Mouse (Mus musculus): ENCODE results near the gene 9330159F19Rik. TPM values are rescaled to one million over a fixed set of nuclear protein-coding genes. Genes with fewer than 3 reads are reported as not detected.

The 9330159F19Rik gene
- total and polyA plus RNA-seq, 3 experiments = not detected

GRCm38 (mm10) chr10:29225329-29225728, 13.9 kb downstream of the 9330159F19Rik start:
- H3K9ac ChIP-seq (ENCODE audit: control insufficient read depth, low read depth, low read length, poor library complexity, severe bottlenecking) = no peak overlapping the region
- DNase-seq (ENCODE audit: low read depth, low spot score) = no peak
- no peaks in the 10 kb centered on the region for H3K36me3 ChIP-seq (ENCODE audit: control insufficient read depth in 1 of 2, insufficient read depth in 2 of 2, low read length in 2 of 2)
- H3K4me3 ChIP-seq (ENCODE audit: control insufficient read depth in 1 of 2, insufficient read depth in 1 of 2, low read depth in 2 of 2, low read length in 2 of 2) = no peak overlapping the region
- no peak overlapping the region for H3K27ac ChIP-seq (ENCODE audit: control insufficient read depth, low read depth, low read length)
- TF ChIP-seq JUND (IDR thresholded peaks at IDR 0.05; ENCODE audit: low read depth, low read length) = no peak
- no peak for TF ChIP-seq RCOR1 (IDR thresholded peaks at IDR 0.05; ENCODE audit: low read depth, low read length)
- no peak for TF ChIP-seq POLR2AphosphoS5 (IDR thresholded peaks at IDR 0.05; ENCODE audit: borderline replicate concordance, low read depth, low read length)
- TF ChIP-seq ZNF384 (IDR thresholded peaks at IDR 0.05; ENCODE audit: low read depth, low read length) = no peak
- no peak for TF ChIP-seq ELF1 (IDR thresholded peaks at IDR 0.05; ENCODE audit: low read depth, low read length)
- no peak for TF ChIP-seq UBTF (IDR thresholded peaks at IDR 0.05; ENCODE audit: borderline replicate concordance, insufficient read depth, low read depth, low read length)
- TF ChIP-seq MYB (IDR thresholded peaks at IDR 0.05; ENCODE audit: low read depth, low read length) = no peak
- TF ChIP-seq MAFK (IDR thresholded peaks at IDR 0.05; ENCODE audit: borderline replicate concordance, low read depth, low read length) = no peak
- no peak for TF ChIP-seq GATA1 (IDR thresholded peaks at IDR 0.05; ENCODE audit: low read depth, low read length)
- no peak for TF ChIP-seq TAL1 (IDR thresholded peaks at IDR 0.05; ENCODE audit: low read length)
- no peak for TF ChIP-seq POLR2AphosphoS2 (IDR thresholded peaks at IDR 0.05; ENCODE audit: low read length)
- H3K27me3 ChIP-seq (ENCODE audit: control insufficient read depth in 1 of 2, insufficient read depth in 2 of 2, low read length in 2 of 2) = no peaks in the 10 kb centered on the region
- no peaks in the 10 kb centered on the region for H3K79me2 ChIP-seq (ENCODE audit: control insufficient read depth, insufficient read depth, low read length, poor library complexity)
- H3K9me3 ChIP-seq (replicated peaks; ENCODE audit: insufficient read depth, low read length) = no peaks in the 10 kb centered on the region
- H3K4me1 ChIP-seq (ENCODE audit: control insufficient read depth in 1 of 2, insufficient read depth in 2 of 2, low read length in 2 of 2) = no peaks in the 10 kb centered on the region

GRCm38 (mm10) chr10:29231208-29231607, 19.8 kb downstream of the 9330159F19Rik start:
- H3K36me3 ChIP-seq (ENCODE audit: control insufficient read depth in 1 of 2, insufficient read depth in 2 of 2, low read length in 2 of 2) = no peaks in the 10 kb centered on the region
- DNase-seq (ENCODE audit: low read depth, low spot score) = no peak
- H3K4me1 ChIP-seq (ENCODE audit: control insufficient read depth in 1 of 2, insufficient read depth in 2 of 2, low read length in 2 of 2) = no peaks in the 10 kb centered on the region
- H3K9me3 ChIP-seq (replicated peaks; ENCODE audit: insufficient read depth, low read length) = no peaks in the 10 kb centered on the region
- no peak overlapping the region for H3K27ac ChIP-seq (ENCODE audit: control insufficient read depth, low read depth, low read length)
- TF ChIP-seq HCFC1 (IDR thresholded peaks at IDR 0.05; ENCODE audit: low read depth, low read length) (no peak), ZKSCAN1 (IDR thresholded peaks at IDR 0.05; ENCODE audit: low read depth, low read length) (no peak), E2F4 (IDR thresholded peaks at IDR 0.05; ENCODE audit: borderline replicate concordance, low read depth, low read length) (no peak), POLR2AphosphoS5 (IDR thresholded peaks at IDR 0.05; ENCODE audit: borderline replicate concordance, low read depth, low read length) (no peak), JUND (IDR thresholded peaks at IDR 0.05; ENCODE audit: low read depth, low read length) (no peak), ELF1 (IDR thresholded peaks at IDR 0.05; ENCODE audit: low read depth, low read length) (no peak), USF1 (IDR thresholded peaks at IDR 0.05; ENCODE audit: low read depth, low read length) (no peak), RCOR1 (IDR thresholded peaks at IDR 0.05; ENCODE audit: low read depth, low read length) (no peak), MXI1 (IDR thresholded peaks at IDR 0.05; ENCODE audit: low read depth, low read length) (no peak), ZMIZ1 (IDR thresholded peaks at IDR 0.05; ENCODE audit: low read depth, low read length) (no peak)
- no peaks in the 10 kb centered on the region for H3K79me2 ChIP-seq (ENCODE audit: control insufficient read depth, insufficient read depth, low read length, poor library complexity)
- H3K9ac ChIP-seq (ENCODE audit: control insufficient read depth, low read depth, low read length, poor library complexity, severe bottlenecking) = no peak overlapping the region
- H3K4me3 ChIP-seq (ENCODE audit: control insufficient read depth in 1 of 2, insufficient read depth in 1 of 2, low read depth in 2 of 2, low read length in 2 of 2) = no peak overlapping the region
- H3K27me3 ChIP-seq (ENCODE audit: control insufficient read depth in 1 of 2, insufficient read depth in 2 of 2, low read length in 2 of 2) = no peaks in the 10 kb centered on the region

Other genes starting within 250 kb of the 9330159F19Rik start
- gene 2310057J18Rik, start 225.3 kb upstream of the 9330159F19Rik start, total RNA-seq (2012; rRNA removed) = not detected in 2 replicates
- gene 2310057J18Rik, start 225.3 kb upstream of the 9330159F19Rik start, polyA plus RNA-seq (2012; ENCODE audit: insufficient read depth in 1 of 2, insufficient read length in 2 of 2, low read depth in 1 of 2, low replicate concordance in 2 of 2, missing spikeins in 1 of 2) = not detected
- not detected in 2 replicates for gene Soga3, start 67.8 kb upstream of the 9330159F19Rik start, total RNA-seq (2012; rRNA removed)
- not detected for gene Soga3, start 67.8 kb upstream of the 9330159F19Rik start, polyA plus RNA-seq (2012; ENCODE audit: insufficient read depth in 1 of 2, insufficient read length in 2 of 2, low read depth in 1 of 2, low replicate concordance in 2 of 2, missing spikeins in 1 of 2)
- not detected in 2 replicates for gene Gm49353, start 12.7 kb upstream of the 9330159F19Rik start, total RNA-seq (2012; rRNA removed)
- not detected for gene Gm49353, start 12.7 kb upstream of the 9330159F19Rik start, polyA plus RNA-seq (2012; ENCODE audit: insufficient read depth in 1 of 2, insufficient read length in 2 of 2, low read depth in 1 of 2, low replicate concordance in 2 of 2, missing spikeins in 1 of 2)
- gene Echdc1, start 101.6 kb downstream of the 9330159F19Rik start, total RNA-seq (2012; rRNA removed) = 18.9 and 19.6 TPM in 2 replicates
- 10 to 100 TPM in 1 of 2 experiments, not detected in 1; 27.9 TPM for gene Echdc1, start 101.6 kb downstream of the 9330159F19Rik start, polyA plus RNA-seq (2012; ENCODE audit: insufficient read depth in 1 of 2, insufficient read length in 2 of 2, low read depth in 1 of 2, low replicate concordance in 2 of 2, missing spikeins in 1 of 2)
- gene Rnf146, start 150.8 kb downstream of the 9330159F19Rik start, total RNA-seq (2012; rRNA removed) = 26.3 and 26.7 TPM in 2 replicates
- 10 to 100 TPM in 1 of 2 experiments, not detected in 1; 27.2 TPM for gene Rnf146, start 150.8 kb downstream of the 9330159F19Rik start, polyA plus RNA-seq (2012; ENCODE audit: insufficient read depth in 1 of 2, insufficient read length in 2 of 2, low read depth in 1 of 2, low replicate concordance in 2 of 2, missing spikeins in 1 of 2)

Data from MEL (cell line).